Mouse (Mus musculus) brown adipose tissue, adult 24 weeks (tissue): ENCODE results near the gene Anapc11. TPM values are rescaled to one million over a fixed set of nuclear protein-coding genes. Genes with fewer than 3 reads are reported as not detected.

Experiments used
- H3K27ac ChIP-seq: fragments of 200-500 bp; replicated peaks from 2 replicates; pipeline ENCODE4 v1.5.1; 2012; ENCODE audit warnings: low read depth, mild to moderate bottlenecking, low read length
- H3K4me1 ChIP-seq: fragments of 200-500 bp; 2 replicates; pipeline ENCODE4 v1.6.1; 2012; ENCODE audit warnings: low read length, mixed read lengths; ENCODE audit not compliant: control insufficient read depth, insufficient read depth, insufficient read length
- H3K4me3 ChIP-seq: fragments of 200-500 bp; 2 replicates; pipeline ENCODE4 v1.5.1; 2012; ENCODE audit warnings: low read depth, mild to moderate bottlenecking, low read length, moderate library complexity; ENCODE audit not compliant: insufficient read depth
- polyA plus RNA-seq: library from polyadenylated mRNA; stranded (reverse); fragments of >200 nt; gene quantifications from 2 replicates; pipeline ENCODE4 v1.2.4, GENCODE M21; 2012; ENCODE audit not compliant: missing spikeins, insufficient read depth, insufficient read length

The Anapc11 gene
- polyA plus RNA-seq, 1 experiment, result 59.1 TPM

- no peak overlapping the region for H3K4me3 ChIP-seq
- no peak overlapping the region for H3K27ac ChIP-seq
Measured at GRCm38 (mm10) chr11:120626785-120627467, 28.7 kb downstream of the Anapc11 start.

GRCm38 (mm10) chr11:120627468-120628300 is 29.5 kb downstream of the Anapc11 start:
- Histone ChIP-seq H3K4me3 (no peak overlapping the region), H3K27ac (no peak overlapping the region), H3K4me1 (peaks cover 35% of the 10 kb centered on the region)

More at GRCm38 (mm10) chr11:120626785-120627467, 28.7 kb downstream of the Anapc11 start:
- H3K4me1 ChIP-seq, result peaks cover 30% of the 10 kb centered on the region

GRCm38 (mm10) chr11:120628601-120629340 is 30.6 kb downstream of the Anapc11 start:
- Histone ChIP-seq H3K27ac (no peak overlapping the region), H3K4me3 (no peak overlapping the region; the same call in 1 of the 2 replicates), H3K4me1 (peaks cover 35% of the 10 kb centered on the region)

GRCm38 (mm10) chr11:120629341-120629730 is 31.1 kb downstream of the Anapc11 start:
- Histone ChIP-seq H3K27ac (peak overlapping the region; percentile 39), H3K4me3 (peak overlapping the region; percentile 12), H3K4me1 (peaks cover 35% of the 10 kb centered on the region)

GRCm38 (mm10) chr11:120629911-120630310 is 31.7 kb downstream of the Anapc11 start:
- Histone ChIP-seq H3K4me3 (peak overlapping the region; percentile 12), H3K4me1 (peaks cover 35% of the 10 kb centered on the region), H3K27ac (peak overlapping the region; percentile 41)

- peaks cover 31% of the 10 kb centered on the region for H3K4me1 ChIP-seq
- peak overlapping the region; percentile 3 for H3K4me3 ChIP-seq
- peak overlapping the region; percentile 41 for H3K27ac ChIP-seq
Measured at GRCm38 (mm10) chr11:120630401-120630871, 32.2 kb downstream of the Anapc11 start.

- Histone ChIP-seq H3K27ac (peak overlapping the region; percentile 10; the same call in 1 of the 2 replicates), H3K4me3 (no peak overlapping the region), H3K4me1 (peaks cover 31% of the 10 kb centered on the region)
Measured at GRCm38 (mm10) chr11:120630881-120631725, 32.9 kb downstream of the Anapc11 start.

GRCm38 (mm10) chr11:120631726-120632448 is 33.7 kb downstream of the Anapc11 start:
- Histone ChIP-seq H3K4me3 (peak overlapping the region; percentile 97), H3K4me1 (peaks cover 31% of the 10 kb centered on the region), H3K27ac (no peak overlapping the region; the same call in 1 of the 2 replicates)

- peaks cover 31% of the 10 kb centered on the region for H3K4me1 ChIP-seq
- peak overlapping the region; percentile 76 for H3K27ac ChIP-seq
- H3K4me3 ChIP-seq, result peak overlapping the region; percentile 97
Measured at GRCm38 (mm10) chr11:120632559-120633519, 34.6 kb downstream of the Anapc11 start.

- peak within 1 kb of the TSS; percentile 97 for H3K4me3 ChIP-seq
- H3K27ac ChIP-seq, result peak within 1 kb of the TSS; percentile 76
- H3K4me1 ChIP-seq, result peaks cover 31% of the 10 kb centered on the region
Measured at GRCm38 (mm10) chr11:120633520-120634343, 35.5 kb downstream of the Anapc11 start, which contains the start of gene Mafg. Mafg (minus strand) TSS chr11:120633600.

- H3K4me3 ChIP-seq, result no peak overlapping the region
- H3K4me1 ChIP-seq, result peaks cover 23% of the 10 kb centered on the region
- no peak overlapping the region for H3K27ac ChIP-seq
Measured at GRCm38 (mm10) chr11:120634810-120635209, 36.6 kb downstream of the Anapc11 start.

GRCm38 (mm10) chr11:120641255-120641654 is 43.0 kb downstream of the Anapc11 start:
- Histone ChIP-seq H3K4me3 (no peak overlapping the region), H3K27ac (no peak overlapping the region), H3K4me1 (no peaks in the 10 kb centered on the region)
